Mouse (Mus musculus) C2C12 (cell line): ENCODE data around the gene Git2. TPM values are rescaled to one million over a fixed set of nuclear protein-coding genes. Genes with fewer than 3 reads are reported as not detected.

Experiments used
- H3K27me3 ChIP-seq: one replicate; pipeline ENCODE4 v1.6.1; 2011; ENCODE audit not compliant: control insufficient read depth, insufficient read depth, insufficient read length
- H3K36me3 ChIP-seq: one replicate; pipeline ENCODE4 v1.6.1; 2011; ENCODE audit not compliant: control insufficient read depth, insufficient read depth
- H3K4me3 ChIP-seq: one replicate; pipeline ENCODE4 v1.5.1; 2011; ENCODE audit warnings: mild to moderate bottlenecking, control low read depth; ENCODE audit not compliant: poor library complexity, insufficient read depth, severe bottlenecking
- H3K79me2 ChIP-seq: one replicate; pipeline ENCODE4 v1.6.1; 2011; ENCODE audit not compliant: control insufficient read depth, insufficient read depth
- H3K79me3 ChIP-seq: one replicate; pipeline ENCODE4 v1.6.1; 2011; ENCODE audit warnings: low read depth, control low read depth
- H3ac ChIP-seq: one replicate; pipeline ENCODE3; 2011; ENCODE audit warnings: low read depth; ENCODE audit not compliant: control insufficient read depth, insufficient read length
- CEBPB ChIP-seq: IDR thresholded peaks from one replicate; pipeline ENCODE4 v1.6.1; 2011; ENCODE audit warnings: low read depth, mild to moderate bottlenecking, control low read depth, moderate library complexity
- CTCF ChIP-seq: IDR thresholded peaks from one replicate; pipeline ENCODE4 v1.5.1; 2011; ENCODE audit not compliant: control insufficient read depth, insufficient read depth, insufficient read length
- FOSL1 ChIP-seq: IDR thresholded peaks from one replicate; pipeline ENCODE4 v1.8.0; 2011; ENCODE audit warnings: mild to moderate bottlenecking, low read length; ENCODE audit not compliant: poor library complexity, insufficient read depth, severe bottlenecking
- MAX ChIP-seq: IDR thresholded peaks from one replicate; pipeline ENCODE4 v1.6.1; 2011; ENCODE audit warnings: mild to moderate bottlenecking, control low read depth
- MYOD1 ChIP-seq: IDR thresholded peaks from one replicate; pipeline ENCODE4 v1.6.1; 2011; ENCODE audit warnings: low read depth; ENCODE audit not compliant: control insufficient read depth, insufficient read length
- MYOG ChIP-seq: IDR thresholded peaks from one replicate; pipeline ENCODE4 v1.6.1; 2011; ENCODE audit not compliant: control insufficient read depth, insufficient read length; ENCODE audit errors: extremely low read depth
- USF1 ChIP-seq: IDR thresholded peaks from one replicate; pipeline ENCODE4 v1.6.1; 2011; ENCODE audit warnings: low read depth, mild to moderate bottlenecking, control low read depth, moderate library complexity
- polyA plus RNA-seq: library from polyadenylated mRNA; unstranded; fragments of >200 nt; fragmentation: generic; extraction: Trizol; gene quantifications from one replicate; pipeline ENCODE4 v1.2.1, GENCODE M21; 2012; ENCODE audit warnings: missing spikeins

Git2 gene
- polyA plus RNA-seq, 1 experiment: 19.5 TPM

DNA sequence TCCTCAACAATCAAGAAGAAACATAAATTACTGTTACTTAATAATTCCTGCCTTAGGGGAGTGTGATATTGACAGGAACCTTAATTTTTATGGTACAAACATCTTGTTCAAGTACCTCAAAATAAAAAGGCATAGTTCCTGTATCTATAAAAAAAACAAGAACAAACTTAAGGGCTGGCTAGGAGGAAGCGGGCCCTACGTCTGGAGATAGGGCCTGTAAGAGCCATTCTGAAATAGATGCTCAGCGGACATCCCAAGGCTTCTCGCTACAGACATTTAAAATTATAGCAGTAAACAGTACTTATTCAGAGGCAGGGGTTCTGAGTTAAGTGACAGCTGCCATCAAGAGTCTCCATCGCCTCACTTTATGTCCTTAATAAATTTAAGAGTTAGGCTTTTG, 27.8 kb downstream of the Git2 start:
- H3ac ChIP-seq: no peak overlapping the region
- H3K4me3 ChIP-seq: no peak overlapping the region
- no peaks in the 10 kb centered on the region for H3K79me3 ChIP-seq
- no peaks in the 10 kb centered on the region for H3K27me3 ChIP-seq
- H3K79me2 ChIP-seq: no peaks in the 10 kb centered on the region
- no peak for TF ChIP-seq FOSL1
- no peak for TF ChIP-seq CTCF
- TF ChIP-seq MAX: no peak
- TF ChIP-seq USF1: no peak
- no peak for TF ChIP-seq CEBPB
- no peak for TF ChIP-seq MYOG
- TF ChIP-seq MYOD1: no peak
- peaks cover 61% of the 10 kb centered on the region for H3K36me3 ChIP-seq

DNA sequence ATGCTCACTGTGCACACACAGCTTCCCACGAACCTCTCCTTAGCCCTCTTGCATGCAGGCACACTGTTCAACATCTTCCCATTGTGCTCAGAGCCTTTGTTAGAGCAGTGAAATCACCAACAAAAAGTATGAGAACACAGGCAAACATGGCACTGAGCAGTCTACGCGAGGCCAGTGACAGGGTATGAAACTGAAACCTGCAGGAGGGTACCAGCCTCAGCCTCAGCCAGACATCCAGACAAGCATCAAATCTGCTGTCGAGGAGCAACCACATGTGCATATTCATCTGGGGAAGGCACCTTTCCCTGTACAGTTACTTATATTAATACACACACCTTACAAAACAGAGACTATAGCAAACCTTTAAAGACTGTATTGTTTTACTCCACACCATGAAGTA, 28.4 kb downstream of the Git2 start:
- Histone ChIP-seq H3ac (no peak overlapping the region), H3K36me3 (peaks cover 59% of the 10 kb centered on the region)
- no peak for TF ChIP-seq FOSL1
- no peak for TF ChIP-seq CEBPB
- no peak for TF ChIP-seq MAX
- no peak for TF ChIP-seq USF1
- no peak for TF ChIP-seq CTCF
- TF ChIP-seq MYOD1: no peak
- no peak for TF ChIP-seq MYOG

DNA sequence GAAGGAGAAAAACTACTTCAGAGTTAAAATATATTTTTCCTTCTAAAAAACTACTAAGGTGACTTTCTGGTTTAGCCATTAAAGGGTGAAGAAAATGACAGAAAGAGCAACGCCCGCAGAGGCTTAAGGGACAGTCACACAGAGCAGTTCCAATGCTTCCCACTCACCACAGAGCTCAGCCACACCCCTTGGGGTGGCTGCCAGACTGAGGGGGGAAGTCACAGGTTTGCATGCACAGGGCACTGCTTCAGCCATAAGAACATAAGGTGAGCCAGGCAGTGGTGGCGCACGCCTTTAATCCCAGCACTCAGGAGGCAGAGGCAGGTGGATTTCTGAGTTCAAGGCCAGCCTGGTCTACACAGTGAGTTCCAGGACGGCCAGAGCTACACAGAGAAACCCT, 29.7 kb downstream of the Git2 start:
- no peaks in the 10 kb centered on the region for H3K79me3 ChIP-seq
- H3K27me3 ChIP-seq: no peaks in the 10 kb centered on the region
- no peak overlapping the region for H3K4me3 ChIP-seq
- no peak overlapping the region for H3ac ChIP-seq
- H3K36me3 ChIP-seq: peaks cover 61% of the 10 kb centered on the region
- TF ChIP-seq USF1: no peak
- no peak for TF ChIP-seq MYOD1
- TF ChIP-seq MAX: no peak
- TF ChIP-seq MYOG: no peak
- TF ChIP-seq CTCF: no peak
- TF ChIP-seq CEBPB: no peak
- TF ChIP-seq FOSL1: no peak
- H3K79me2 ChIP-seq: no peaks in the 10 kb centered on the region

More for the DNA sequence above, 28.4 kb downstream of the Git2 start:
- H3K79me2 ChIP-seq: no peaks in the 10 kb centered on the region
- H3K4me3 ChIP-seq: no peak overlapping the region
- no peaks in the 10 kb centered on the region for H3K79me3 ChIP-seq
- no peaks in the 10 kb centered on the region for H3K27me3 ChIP-seq

DNA sequence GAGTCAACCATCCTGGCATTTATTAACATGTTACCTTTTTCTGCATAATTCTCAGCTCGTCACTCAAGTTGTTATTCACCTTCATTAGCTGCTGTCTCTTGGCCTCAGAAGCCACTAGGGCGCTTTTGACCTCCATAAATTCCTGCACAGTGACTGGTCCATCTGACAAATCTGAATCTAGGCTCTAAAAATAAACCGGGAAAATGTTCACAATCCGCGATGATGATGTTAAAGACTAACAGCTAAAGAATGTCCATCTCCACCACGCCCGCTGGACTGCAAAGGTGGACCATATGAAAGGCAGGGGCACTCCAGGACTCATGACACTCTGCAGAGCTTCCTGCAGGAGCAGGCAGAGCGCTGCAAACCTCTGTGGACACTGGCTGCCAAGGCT, 31.6 kb downstream of the Git2 start:
- no peak overlapping the region for H3ac ChIP-seq
- no peaks in the 10 kb centered on the region for H3K79me3 ChIP-seq
- TF ChIP-seq MAX (no peak), CTCF (no peak), MYOD1 (no peak), FOSL1 (no peak), MYOG (no peak), USF1 (no peak), CEBPB (no peak)
- peaks cover 69% of the 10 kb centered on the region for H3K36me3 ChIP-seq
- H3K27me3 ChIP-seq: no peaks in the 10 kb centered on the region
- no peak overlapping the region for H3K4me3 ChIP-seq
- H3K79me2 ChIP-seq: no peaks in the 10 kb centered on the region

DNA sequence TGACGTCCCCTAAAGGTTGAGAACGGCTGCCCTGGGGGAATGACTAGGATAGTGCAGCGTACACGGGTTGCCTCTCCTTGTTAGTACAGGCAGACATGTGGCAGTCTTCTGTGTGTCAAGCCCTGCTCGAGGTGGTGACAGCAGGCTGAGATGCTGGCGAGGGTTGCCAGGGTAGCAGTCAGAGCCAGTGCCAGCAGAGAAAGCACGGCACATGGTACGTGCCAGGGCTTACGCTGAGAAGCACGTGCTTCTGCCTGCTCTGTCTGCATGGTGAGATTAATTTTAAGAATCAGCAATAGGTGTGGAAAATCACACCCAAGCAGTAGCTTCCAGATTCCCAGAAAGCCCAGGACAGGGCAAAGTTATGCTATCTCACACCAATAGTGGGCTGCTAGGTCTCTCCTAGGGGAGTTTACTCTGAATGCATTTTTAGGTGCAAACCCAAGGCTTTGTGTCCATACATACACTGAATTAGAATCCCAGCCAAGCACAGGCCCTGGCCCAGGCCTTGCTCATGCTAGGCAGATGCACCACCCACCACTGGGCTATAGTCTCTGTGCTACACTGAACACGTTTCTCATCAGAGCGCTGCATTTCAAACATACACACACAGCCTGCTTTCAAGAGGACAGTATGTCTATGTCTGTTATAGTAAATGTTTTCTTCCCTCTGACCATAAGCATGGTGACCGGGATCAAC, 32.2 kb downstream of the Git2 start:
- TF ChIP-seq USF1 (no peak), MAX (no peak), CTCF (no peak), FOSL1 (no peak), MYOG (no peak), CEBPB (no peak), MYOD1 (no peak)
- no peaks in the 10 kb centered on the region for H3K27me3 ChIP-seq
- no peak overlapping the region for H3K4me3 ChIP-seq
- peaks cover 69% of the 10 kb centered on the region for H3K36me3 ChIP-seq
- H3ac ChIP-seq: no peak overlapping the region
- no peaks in the 10 kb centered on the region for H3K79me3 ChIP-seq
- no peaks in the 10 kb centered on the region for H3K79me2 ChIP-seq

DNA sequence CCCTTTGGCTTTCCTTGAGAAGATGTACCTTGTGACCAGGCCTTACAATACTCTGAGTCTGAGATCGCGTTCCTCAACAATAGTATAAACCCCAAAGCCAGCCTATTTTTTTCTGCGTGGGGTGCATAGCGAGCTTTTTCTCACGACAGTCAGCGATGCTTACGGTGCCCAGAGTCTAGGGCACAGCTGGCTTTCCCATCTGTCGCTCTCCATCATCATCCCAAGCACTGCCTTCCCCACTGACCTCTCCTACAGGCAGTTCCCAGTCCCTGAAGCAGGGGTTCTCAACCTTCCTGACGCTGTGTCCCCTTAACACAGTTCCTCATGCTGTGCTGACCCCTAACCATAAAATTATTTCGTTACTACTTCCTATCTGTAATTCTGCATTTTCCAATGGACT, 32.7 kb downstream of the Git2 start:
- Histone ChIP-seq H3K27me3 (no peaks in the 10 kb centered on the region), H3K79me3 (no peaks in the 10 kb centered on the region), H3K36me3 (peaks cover 69% of the 10 kb centered on the region), H3ac (no peak overlapping the region), H3K4me3 (no peak overlapping the region), H3K79me2 (no peaks in the 10 kb centered on the region)
- TF ChIP-seq CEBPB (no peak), MYOD1 (peak; percentile 36)
